Mouse (Mus musculus) B cell, adult 67 days (primary cell): Measurements from ENCODE around the gene Dnaaf5. TPM values are rescaled to one million over a fixed set of nuclear protein-coding genes. Genes with fewer than 3 reads are reported as not detected.

Experiments
- total RNA-seq, 2 experiments: library from RNA; stranded (reverse); gene quantifications; 4 replicates each; pipeline ENCODE4 v1.2.4; 2023

Gene Dnaaf5
- total RNA-seq = 10 to 100 TPM; 12.7 to 15.8 TPM

DNA sequence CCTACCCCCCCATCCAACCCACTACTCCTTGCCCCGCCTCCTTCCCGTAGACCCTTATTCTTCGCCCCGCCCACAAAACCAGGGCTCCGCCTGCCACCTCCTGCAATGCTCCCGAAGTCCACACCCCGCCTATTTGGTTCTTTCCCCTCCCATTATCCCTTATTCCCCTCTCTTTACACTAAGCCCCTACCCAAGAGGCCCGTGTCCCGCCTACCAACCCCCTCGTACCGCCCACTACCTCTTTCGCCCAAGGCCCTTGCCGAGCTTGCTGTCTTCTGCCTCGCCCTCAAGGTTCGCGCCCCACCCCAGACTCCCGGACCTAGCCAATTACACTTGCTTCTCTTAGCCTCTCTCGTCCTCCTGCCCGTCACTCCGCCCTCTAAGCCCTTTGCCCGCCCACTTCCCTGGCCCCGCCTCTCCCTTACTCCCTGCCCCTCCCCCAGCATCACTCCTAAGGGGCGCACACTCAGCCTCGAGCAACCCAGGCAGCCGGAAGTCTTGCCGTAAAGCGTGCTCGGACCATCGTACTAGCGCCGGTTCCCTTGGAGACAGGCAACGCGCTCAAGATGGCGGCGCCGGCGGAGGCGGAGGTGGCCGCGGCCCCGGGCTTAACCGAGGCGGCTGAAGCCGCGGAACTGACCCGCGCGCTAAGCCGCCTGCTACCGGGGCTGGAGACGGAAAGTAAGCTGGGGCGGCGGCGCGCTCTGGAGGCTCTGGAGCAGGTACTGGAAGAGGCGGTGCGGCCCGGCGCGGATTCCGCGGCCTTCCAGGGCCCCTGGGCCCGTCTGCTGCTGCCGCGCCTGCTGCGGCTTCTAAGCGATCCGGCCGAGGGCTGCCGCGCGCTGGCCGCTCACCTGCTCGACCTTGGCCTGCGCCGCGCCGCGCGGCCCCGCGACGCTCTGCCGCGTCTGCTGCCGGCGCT, at the start of gene Dnaaf5, which contains the start of gene Prkar1b:
TSS of gene Dnaaf5 (plus strand) at position 543 of the 922 bp plus-strand sequence.
TSS of gene Prkar1b (minus strand) at position 321 of the 922 bp plus-strand sequence.

GRCm38 (mm10) chr5:139199995-139200769, 50.2 kb downstream of the Dnaaf5 start, which contains the start of gene Sun1:
Gene Sun1, plus strand, starts transcription at chr5:139200637.

Other genes with a start within 250 kb of the Dnaaf5 start
- not detected for gene Pdgfa, start 152.9 kb upstream of the Dnaaf5 start, total RNA-seq
- gene Prkar1b, start 222 bp upstream of the Dnaaf5 start, total RNA-seq = 1 to 10 TPM in 1 of 2 experiments, under 1 TPM in 1; 0.21 to 2.3 TPM
- 10 to 100 TPM; 62.8 to 77.0 TPM for gene Sun1, start 50.4 kb downstream of the Dnaaf5 start, total RNA-seq
- 10 to 100 TPM; 36.3 to 45.1 TPM for gene Get4, start 102.1 kb downstream of the Dnaaf5 start, total RNA-seq
- gene Adap1, start 175.4 kb downstream of the Dnaaf5 start, total RNA-seq = 10 to 100 TPM; 20.8 to 30.1 TPM
- 10 to 100 TPM; 21.0 to 30.5 TPM for gene Cox19, start 201.2 kb downstream of the Dnaaf5 start, total RNA-seq
- gene Cyp2w1, start 202.4 kb downstream of the Dnaaf5 start, total RNA-seq = not detected
- gene Gpr146, start 227.5 kb downstream of the Dnaaf5 start, total RNA-seq = 10 to 100 TPM; 21.7 to 24.3 TPM